Mouse (Mus musculus): ENCODE data around the gene Ccdc85c.

Gene Ccdc85c

GRCm38 (mm10) chr12:108241626-108242025 lies 33.6 kb downstream of the Ccdc85c start:
- in situ Hi-C loops (cut with MboI, MseI): no loop called here

GRCm38 (mm10) chr12:108240953-108241588 lies 34.2 kb downstream of the Ccdc85c start:
- in situ Hi-C loops (cut with MboI, MseI): no loop called here

- in situ Hi-C loops (cut with MboI, MseI): no loop called here
Measured at GRCm38 (mm10) chr12:108240401-108240890, 34.8 kb downstream of the Ccdc85c start.

- in situ Hi-C loops (cut with MboI, MseI): no loop called here
Measured at GRCm38 (mm10) chr12:108239441-108239840, 35.8 kb downstream of the Ccdc85c start.

GRCm38 (mm10) chr12:108238395-108239035 lies 36.7 kb downstream of the Ccdc85c start:
- in situ Hi-C loops (cut with MboI, MseI): no loop called here

- in situ Hi-C loops (cut with MboI, MseI): no loop called here
Measured at GRCm38 (mm10) chr12:108237300-108238006, 37.8 kb downstream of the Ccdc85c start.

- in situ Hi-C loops (cut with MboI, MseI): no loop called here
Measured at GRCm38 (mm10) chr12:108235976-108236555, 39.2 kb downstream of the Ccdc85c start.

GRCm38 (mm10) chr12:108234832-108235602 lies 40.2 kb downstream of the Ccdc85c start:
- in situ Hi-C loops (cut with MboI, MseI): no loop called here

GRCm38 (mm10) chr12:108233736-108234135 lies 41.5 kb downstream of the Ccdc85c start:
- in situ Hi-C loops (cut with MboI, MseI): no loop called here

- in situ Hi-C loops (cut with MboI, MseI): no loop called here
Measured at GRCm38 (mm10) chr12:108231901-108232300, 43.3 kb downstream of the Ccdc85c start.

GRCm38 (mm10) chr12:108230821-108231794 lies 44.1 kb downstream of the Ccdc85c start:
- in situ Hi-C loops (cut with MboI, MseI): no loop called here

- in situ Hi-C loops (cut with MboI, MseI): no loop called here
Measured at GRCm38 (mm10) chr12:108230077-108230476, 45.1 kb downstream of the Ccdc85c start.

- in situ Hi-C loops (cut with MboI, MseI): loop anchor here in 1 of 2 experiments (10.0 kb wide), 1 partner anchor 1037 kb away; no protein-coding TSS in a partner anchor
Measured at GRCm38 (mm10) chr12:108227527-108227926, 47.7 kb downstream of the Ccdc85c start.

GRCm38 (mm10) chr12:108226941-108227340 lies 48.3 kb downstream of the Ccdc85c start:
- in situ Hi-C loops (cut with MboI, MseI): loop anchor here in 1 of 2 experiments (10.0 kb wide), 1 partner anchor 1038 kb away; no protein-coding TSS in a partner anchor

- in situ Hi-C loops (cut with MboI, MseI): loop anchor here in 1 of 2 experiments (10.0 kb wide), 1 partner anchor 1039 kb away; no protein-coding TSS in a partner anchor
Measured at GRCm38 (mm10) chr12:108226216-108226615, 49.0 kb downstream of the Ccdc85c start.

GRCm38 (mm10) chr12:108225781-108226180 lies 49.4 kb downstream of the Ccdc85c start:
- in situ Hi-C loops (cut with MboI, MseI): loop anchor here in 1 of 2 experiments (10.0 kb wide), 1 partner anchor 1039 kb away; no protein-coding TSS in a partner anchor

- in situ Hi-C loops (cut with MboI, MseI): loop anchor here in 1 of 2 experiments (10.0 kb wide), 1 partner anchor 1041 kb away; no protein-coding TSS in a partner anchor
Measured at GRCm38 (mm10) chr12:108223357-108223756, 51.9 kb downstream of the Ccdc85c start.

- in situ Hi-C loops (cut with MboI, MseI): loop anchor here in 1 of 2 experiments (10.0 kb wide), 1 partner anchor 1043 kb away; no protein-coding TSS in a partner anchor
Measured at GRCm38 (mm10) chr12:108221712-108222111, 53.5 kb downstream of the Ccdc85c start.

GRCm38 (mm10) chr12:108221206-108221605 lies 54.0 kb downstream of the Ccdc85c start:
- in situ Hi-C loops (cut with MboI, MseI): loop anchor here in 1 of 2 experiments (10.0 kb wide), 1 partner anchor 1044 kb away; no protein-coding TSS in a partner anchor
